Comparison of ENCODE assay signal across 20 mouse cellular contexts in the genomic region with DNA sequence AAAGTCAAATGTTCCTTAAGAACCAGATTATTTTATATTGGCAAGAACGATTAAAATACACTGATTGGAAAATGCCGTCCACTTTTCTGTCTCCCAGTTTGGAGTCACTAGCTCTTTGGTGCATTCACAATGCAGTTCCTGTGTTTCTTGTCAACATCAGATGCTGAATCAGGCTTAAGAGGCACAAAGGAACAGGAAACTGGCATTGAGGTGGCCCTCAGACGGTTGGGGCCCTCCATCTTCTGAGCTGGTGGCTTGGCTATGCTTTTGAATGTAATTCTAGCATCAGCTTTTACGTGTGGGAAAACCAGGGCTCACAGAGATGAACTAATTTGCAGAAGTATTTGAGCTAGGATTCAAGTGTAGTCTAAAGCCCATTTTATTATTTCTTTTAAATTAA.
"Had no signal": no experiment of that assay in that cellular context is flagged by ENCODE, and none has a peak within 500 bp of the region (broad histone marks: within the 10 kb centered on the region; RNA-seq: fewer than 3 reads in every experiment).

No protein-coding gene starts in this region.

- H3K9me3 ChIP-seq: intestine, embryonic 15.5 days; kidney, embryonic 15.5 days; limb, embryonic 15.5 days; neural tube, embryonic 12.5 days; neural tube, embryonic 15.5 days; stomach, embryonic 15.5 days had no signal

- ATAC-seq: intestine, embryonic 15.5 days; liver, postnatal 0 days; lung, postnatal 0 days had no signal

- H3K4me2 ChIP-seq: intestine, embryonic 15.5 days; kidney, embryonic 15.5 days; limb, embryonic 15.5 days; liver, embryonic 11.5 days; lung, embryonic 14.5 days; neural tube, embryonic 12.5 days; neural tube, embryonic 15.5 days; stomach, embryonic 15.5 days had no signal

- H3K27me3 ChIP-seq: intestine, embryonic 15.5 days; kidney, embryonic 15.5 days; limb, embryonic 15.5 days; neural tube, embryonic 12.5 days; neural tube, embryonic 15.5 days; stomach, embryonic 15.5 days had no signal

- DNase-seq: kidney, adult 11 months; kidney, adult 8-10 months; kidney, postnatal 10 days; kidney, postnatal 36 days; liver, postnatal 0 days; lung, embryonic 14.5 days; retina, postnatal 1 day; right cerebral cortex, postnatal 25 days; spleen, adult 18-20 months; thymus, postnatal 36 days had no signal

- H3K4me1 ChIP-seq: intestine, embryonic 15.5 days; kidney, embryonic 15.5 days; limb, embryonic 15.5 days; neural tube, embryonic 12.5 days; neural tube, embryonic 15.5 days; stomach, embryonic 15.5 days had no signal

- H3K9ac ChIP-seq: intestine, embryonic 15.5 days; kidney, embryonic 15.5 days; limb, embryonic 15.5 days; liver, embryonic 14.5 days; liver, postnatal 0 days; lung, embryonic 14.5 days; neural tube, embryonic 12.5 days; neural tube, embryonic 15.5 days; stomach, embryonic 15.5 days had no signal

- H3K27ac ChIP-seq: intestine, embryonic 15.5 days; kidney, embryonic 15.5 days; liver, embryonic 14.5 days; macrophage; neural tube, embryonic 12.5 days; neural tube, embryonic 15.5 days; stomach, embryonic 15.5 days had no signal

- H3K4me3 ChIP-seq: intestine, embryonic 15.5 days; kidney, embryonic 15.5 days; limb, embryonic 15.5 days; neural tube, embryonic 12.5 days; neural tube, embryonic 15.5 days; stomach, embryonic 15.5 days had no signal

- H3K36me3 ChIP-seq: intestine, embryonic 15.5 days; kidney, embryonic 15.5 days; limb, embryonic 15.5 days; neural tube, embryonic 12.5 days; neural tube, embryonic 15.5 days; stomach, embryonic 15.5 days had no signal
